Mouse (Mus musculus) thymus, adult 2 months (tissue): ENCODE data around the gene Slc23a2. TPM values are rescaled to one million over a fixed set of nuclear protein-coding genes. Genes with fewer than 3 reads are reported as not detected.

Experiments
- DNase-seq: peaks from one replicate; pipeline ENCODE4 v3.0.0; 2021
- H3K27ac ChIP-seq: fragments of 200-500 bp; 2 replicates; pipeline ENCODE4 v1.5.1; 2012; ENCODE audit warnings: low read length, control low read depth; ENCODE audit not compliant: control insufficient read depth, insufficient read depth
- H3K27me3 ChIP-seq: fragments of 200-500 bp; 2 replicates; pipeline ENCODE4 v1.6.1; 2012; ENCODE audit warnings: mild to moderate bottlenecking, low read length, moderate library complexity, mixed read lengths; ENCODE audit not compliant: control insufficient read depth, insufficient read depth
- H3K36me3 ChIP-seq: fragments of 200-500 bp; 2 replicates; pipeline ENCODE4 v1.6.1; 2012; ENCODE audit warnings: mild to moderate bottlenecking, low read length, moderate library complexity; ENCODE audit not compliant: control insufficient read depth, insufficient read depth
- H3K4me1 ChIP-seq: fragments of 200-500 bp; replicated peaks from 2 replicates; pipeline ENCODE4 v1.6.1; 2012; ENCODE audit warnings: low read length; ENCODE audit not compliant: control insufficient read depth, insufficient read depth
- H3K4me3 ChIP-seq: fragments of 200-500 bp; 2 replicates; pipeline ENCODE4 v1.5.1; 2012; ENCODE audit warnings: mild to moderate bottlenecking, low read length, control low read depth, moderate library complexity; ENCODE audit not compliant: control insufficient read depth, insufficient read depth
- CTCF ChIP-seq: fragments of 200-500 bp; IDR thresholded peaks from 2 replicates; pipeline ENCODE4 v1.5.1; 2012; ENCODE audit warnings: mild to moderate bottlenecking, control low read depth, low read length, moderate library complexity, borderline replicate concordance; ENCODE audit not compliant: control insufficient read depth, poor library complexity, insufficient read depth; ENCODE audit errors: extremely low read depth
- POLR2A ChIP-seq: fragments of 200-500 bp; IDR thresholded peaks from 2 replicates; pipeline ENCODE4 v1.6.1; 2012; ENCODE audit warnings: mild to moderate bottlenecking, low read length, control low read depth, moderate library complexity; ENCODE audit not compliant: control insufficient read depth, poor library complexity, insufficient read depth; ENCODE audit errors: extremely low read depth
- WGBS: fragments of 180-500 bp; shearing (Covaris S2); methylation state at CpG from one replicate; pipeline ENCODE4 v1.1.7; 2018; 5-methylcytosine and 5-hydroxymethylcytosine counted together
- polyA plus RNA-seq: library from polyadenylated mRNA; depleted of rRNA; stranded (reverse); fragments of >200 nt; gene quantifications from 2 replicates; pipeline ENCODE4 v1.2.3, GENCODE M21; 2012

The Slc23a2 gene
- polyA plus RNA-seq, 1 experiment: 51.7 TPM

GRCm38 (mm10) chr2:132103265-132103664 is 41.6 kb downstream of the Slc23a2 start:
- Histone ChIP-seq H3K4me3 (no peak overlapping the region), H3K27me3 (no peaks in the 10 kb centered on the region), H3K27ac (no peak overlapping the region), H3K36me3 (peaks cover 12% of the 10 kb centered on the region), H3K4me1 (peaks cover 7% of the 10 kb centered on the region)
- DNase-seq: no peak
- WGBS: 35% methylated on average over 8 of the region's 8 CpGs
- TF ChIP-seq POLR2A (no peak), CTCF (no peak)

- no peaks in the 10 kb centered on the region for H3K27me3 ChIP-seq
- 17% methylated on average over 10 of the region's 10 CpGs for WGBS
- H3K27ac ChIP-seq: peak overlapping the region; percentile 49; the same call in 1 of the 2 replicates
- H3K36me3 ChIP-seq: peaks cover 12% of the 10 kb centered on the region
- TF ChIP-seq CTCF: no peak
- TF ChIP-seq POLR2A: no peak
- H3K4me1 ChIP-seq: peaks cover 7% of the 10 kb centered on the region
- H3K4me3 ChIP-seq: no peak overlapping the region
- DNase-seq: no peak
Observed at GRCm38 (mm10) chr2:132102505-132103130, 42.3 kb downstream of the Slc23a2 start.

- Histone ChIP-seq H3K36me3 (peaks cover 12% of the 10 kb centered on the region), H3K27me3 (no peaks in the 10 kb centered on the region), H3K4me3 (no peak overlapping the region), H3K27ac (no peak overlapping the region), H3K4me1 (peaks cover 11% of the 10 kb centered on the region)
- no peak for TF ChIP-seq POLR2A
- no peak for TF ChIP-seq CTCF
- WGBS: 97% methylated on average over 9 of the region's 9 CpGs
- no peak for DNase-seq
Observed at GRCm38 (mm10) chr2:132098942-132099672, 45.8 kb downstream of the Slc23a2 start.

DNA sequence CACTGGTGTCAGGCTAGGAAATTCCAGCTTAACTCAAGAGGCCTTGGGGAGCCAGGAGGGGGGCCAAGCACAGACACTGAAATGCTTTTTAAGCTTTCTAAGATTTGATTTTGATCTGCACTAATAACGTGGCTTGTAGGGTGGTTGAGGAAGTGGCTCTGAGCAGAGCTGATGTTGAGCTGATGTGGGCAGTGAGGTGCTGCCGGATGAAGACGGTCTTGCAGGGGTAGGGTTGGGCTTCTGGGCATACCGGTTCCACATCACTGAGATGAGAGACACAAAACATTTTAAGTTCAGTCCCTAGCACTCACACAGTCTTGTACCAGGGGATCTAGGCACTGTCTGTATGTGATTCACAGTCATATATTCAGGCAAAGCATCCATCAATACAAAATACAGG is 46.5 kb downstream of the Slc23a2 start:
- H3K27ac ChIP-seq: no peak overlapping the region
- peaks cover 14% of the 10 kb centered on the region for H3K36me3 ChIP-seq
- H3K27me3 ChIP-seq: no peaks in the 10 kb centered on the region
- no peak overlapping the region for H3K4me3 ChIP-seq
- 56% methylated on average over 4 of the region's 4 CpGs for WGBS
- TF ChIP-seq CTCF (no peak), POLR2A (no peak)
- no peak for DNase-seq
- peaks cover 9% of the 10 kb centered on the region for H3K4me1 ChIP-seq

DNA sequence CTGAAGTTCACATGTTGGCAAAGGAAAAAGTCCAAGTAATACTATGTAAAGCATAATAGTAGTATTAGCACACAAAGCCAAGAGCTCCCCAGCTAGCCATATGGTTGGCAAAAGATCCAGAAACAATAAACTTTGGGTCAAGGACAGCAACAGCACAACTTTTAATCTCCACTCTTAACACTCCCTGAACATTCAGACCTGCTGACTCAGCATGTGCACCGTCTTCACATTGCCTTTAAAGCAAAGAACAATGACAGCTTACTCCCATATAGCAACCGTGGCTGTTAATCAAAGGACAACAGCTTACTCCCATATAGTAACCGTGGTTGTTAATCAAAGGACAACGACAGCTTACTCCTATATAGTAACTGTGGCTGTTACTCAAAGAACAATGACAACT is 48.3 kb downstream of the Slc23a2 start:
- no peak for DNase-seq
- WGBS: 89% methylated on average over 4 of the region's 4 CpGs

GRCm38 (mm10) chr2:132095821-132096220 is 49.1 kb downstream of the Slc23a2 start:
- Histone ChIP-seq H3K27ac (no peak overlapping the region), H3K4me3 (no peak overlapping the region), H3K27me3 (no peaks in the 10 kb centered on the region), H3K4me1 (peaks cover 4% of the 10 kb centered on the region; the same call in 1 of the 2 replicates), H3K36me3 (peaks cover 14% of the 10 kb centered on the region; the same call in 1 of the 2 replicates)
- no peak for DNase-seq
- WGBS: 68% methylated on average over 6 of the region's 6 CpGs
- TF ChIP-seq CTCF (no peak), POLR2A (no peak)

More for the DNA sequence above, 48.3 kb downstream of the Slc23a2 start:
- H3K4me1 ChIP-seq: peaks cover 4% of the 10 kb centered on the region; the same call in 1 of the 2 replicates
- peaks cover 14% of the 10 kb centered on the region for H3K36me3 ChIP-seq
- no peak overlapping the region for H3K4me3 ChIP-seq
- H3K27me3 ChIP-seq: no peaks in the 10 kb centered on the region
- no peak for TF ChIP-seq CTCF
- no peak for TF ChIP-seq POLR2A
- no peak overlapping the region for H3K27ac ChIP-seq
